In the genomic region with DNA sequence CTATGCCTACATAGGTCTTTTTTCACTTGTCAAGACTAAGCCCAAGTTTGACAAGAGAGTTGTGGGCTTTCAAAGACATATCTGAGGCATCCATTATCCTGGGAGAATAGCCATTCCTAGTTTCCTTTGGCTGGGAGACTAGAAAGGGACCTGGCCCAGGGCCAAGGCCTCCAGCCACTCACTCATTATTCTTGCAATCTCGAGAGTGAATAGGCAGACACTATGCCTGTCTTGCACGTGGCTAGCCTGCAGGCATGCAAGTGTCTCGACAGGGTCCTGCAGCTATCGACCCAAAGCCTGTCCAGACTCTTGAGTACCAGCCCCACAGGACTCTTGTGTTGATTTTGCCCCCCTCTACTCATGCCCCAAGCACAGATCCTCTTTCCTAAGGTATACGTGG, we compare ENCODE assay signal across 8 mouse cellular contexts.
DNase-seq lines count a peak whose midpoint lies in the region; ATAC-seq lines count a peak whose summit lies in the region.

No protein-coding gene starts in this region.

- no peak overlapping the region for H3K4me2 ChIP-seq in hindbrain, embryonic 11.5 days (replicated peaks; ENCODE audit: low read depth, low read length)
- H3K4me2 ChIP-seq in hindbrain, embryonic 14.5 days (replicated peaks) = no peak overlapping the region
- no peak overlapping the region for H3K4me2 ChIP-seq in heart, embryonic 12.5 days

- H3K36me3 ChIP-seq in hindbrain, embryonic 11.5 days (ENCODE audit: control insufficient read depth, insufficient read depth, low read length) = no peaks in the 10 kb centered on the region; the same call in 1 of the 2 replicates
- no peaks in the 10 kb centered on the region for H3K36me3 ChIP-seq in hindbrain, embryonic 14.5 days (replicated peaks; ENCODE audit: control insufficient read depth, insufficient read depth)
- H3K36me3 ChIP-seq in heart, embryonic 12.5 days = peaks cover 45% of the 10 kb centered on the region

- WGBS in hindbrain, embryonic 11.5 days = 45% methylated on average over 5 of the region's 5 CpGs
- 20% methylated on average over 5 of the region's 5 CpGs for WGBS in hindbrain, embryonic 14.5 days
- WGBS in heart, embryonic 12.5 days = 19% methylated on average over 5 of the region's 5 CpGs

- DNase-seq in hindbrain, embryonic 11.5 days (ENCODE audit: low spot score) = peak; percentile 20
- DNase-seq in hindbrain, embryonic 14.5 days (ENCODE audit: low spot score) = no peak
- DNase-seq in adipocyte (ENCODE audit: low spot score) = peak; percentile 12
- peak; percentile 62 to 65 for DNase-seq in kidney, postnatal 25 days
- no peak for DNase-seq in left cerebral cortex, adult 9 months (ENCODE audit: low spot score in 2 of 2)
- DNase-seq in frontal cortex, postnatal 14 days (ENCODE audit: low spot score in 2 of 2) = no peak

- no peaks in the 10 kb centered on the region for H3K27me3 ChIP-seq in hindbrain, embryonic 11.5 days (ENCODE audit: control insufficient read depth, insufficient read depth, low read length)
- H3K27me3 ChIP-seq in hindbrain, embryonic 14.5 days (ENCODE audit: control insufficient read depth, insufficient read depth, low read length) = no peaks in the 10 kb centered on the region
- H3K27me3 ChIP-seq in heart, embryonic 12.5 days (replicated peaks) = no peaks in the 10 kb centered on the region

- H3K4me1 ChIP-seq in hindbrain, embryonic 11.5 days (replicated peaks; ENCODE audit: control insufficient read depth, insufficient read depth, low read length) = no peaks in the 10 kb centered on the region
- peaks cover 21% of the 10 kb centered on the region for H3K4me1 ChIP-seq in hindbrain, embryonic 14.5 days (replicated peaks; ENCODE audit: control insufficient read depth, insufficient read depth, low read length)
- peaks cover 37% of the 10 kb centered on the region for H3K4me1 ChIP-seq in heart, embryonic 12.5 days (replicated peaks)

- H3K4me3 ChIP-seq in hindbrain, embryonic 11.5 days (ENCODE audit: low read depth, low read length) = no peak overlapping the region
- no peak overlapping the region for H3K4me3 ChIP-seq in hindbrain, embryonic 14.5 days (replicated peaks; ENCODE audit: low read length)
- H3K4me3 ChIP-seq in heart, embryonic 12.5 days = no peak overlapping the region

- H3K9ac ChIP-seq in hindbrain, embryonic 11.5 days (ENCODE audit: low read depth, low read length) = no peak overlapping the region
- no peak overlapping the region for H3K9ac ChIP-seq in hindbrain, embryonic 14.5 days
- H3K9ac ChIP-seq in heart, embryonic 12.5 days = no peak overlapping the region

- no peak overlapping the region for H3K27ac ChIP-seq in hindbrain, embryonic 11.5 days (ENCODE audit: low read depth, low read length)
- no peak overlapping the region for H3K27ac ChIP-seq in hindbrain, embryonic 14.5 days
- H3K27ac ChIP-seq in heart, embryonic 12.5 days (ENCODE audit: poor library complexity, severe bottlenecking) = peak overlapping the region; percentile 50; the same call in 1 of the 2 replicates

- no peaks in the 10 kb centered on the region for H3K9me3 ChIP-seq in hindbrain, embryonic 11.5 days (ENCODE audit: control insufficient read depth, low read length)
- no peaks in the 10 kb centered on the region for H3K9me3 ChIP-seq in hindbrain, embryonic 14.5 days (ENCODE audit: control insufficient read depth, low read length)
- no peaks in the 10 kb centered on the region for H3K9me3 ChIP-seq in heart, embryonic 12.5 days (replicated peaks)

- ATAC-seq in hindbrain, embryonic 11.5 days (ENCODE audit: low FRiP score) = no peak
- no peak for ATAC-seq in hindbrain, embryonic 14.5 days (ENCODE audit: low FRiP score)
- ATAC-seq in heart, embryonic 12.5 days (ENCODE audit: insufficient number of reproducible peaks, low FRiP score) = 0 out of 2 replicates have a peak, but pooled peaks have one; percentile 54
- no peak for ATAC-seq in frontal cortex, adult (ENCODE audit: low TSS enrichment)

Comparison
In these comparisons a context has a peak if more than half of its experiments do, and no peak if none do; other contexts are left out.
1. DNase-seq: peak in hindbrain, embryonic 11.5 days (single experiment), adipocyte (single experiment) and kidney, postnatal 25 days (2 of 2); none in hindbrain, embryonic 14.5 days (single experiment), left cerebral cortex, adult 9 months (0 of 2) and frontal cortex, postnatal 14 days (0 of 2).